Mouse (Mus musculus) midbrain, postnatal 0 days (tissue): ENCODE measurements at regions not wholly inside any gene's neighbourhood (a gene's known extent, or its start where the extent isn't known, plus 50 kb on each side); places are given as distances from the start of the nearest gene placed in this dataset.
"Not testable (repeated sequence)": the region's sequence is repeated elsewhere in the genome, so short reads cannot be mapped to it uniquely, and the experiment has no call there.

ENCODE experiments used
- ATAC-seq: fragments of 200-750 bp; cut with Nextera tagmentation; 2 replicates; pipeline ENCODE4 v1.8.0; 2017; ENCODE audit warnings: moderate number of reproducible peaks, mild to moderate bottlenecking, moderate TSS enrichment, moderate library complexity; ENCODE audit not compliant: low FRiP score
- DNase-seq: peaks from one replicate; pipeline ENCODE4 v3.0.0-alpha.2; 2015; ENCODE audit warnings: low spot score
- H3K27ac ChIP-seq: fragments of 300-500 bp; sonication (generic); 2 replicates; pipeline ENCODE4 v1.5.1; 2014; ENCODE audit warnings: low read depth, mild to moderate bottlenecking, low read length, mixed read lengths
- H3K27me3 ChIP-seq: fragments of 300-500 bp; sonication (generic); 2 replicates; pipeline ENCODE4 v1.6.1; 2014; ENCODE audit warnings: low read length, control low read depth, mixed read lengths; ENCODE audit not compliant: insufficient read depth
- H3K36me3 ChIP-seq: fragments of 300-500 bp; sonication (generic); 2 replicates; pipeline ENCODE4 v1.6.1; 2014; ENCODE audit warnings: low read length, control low read depth, mixed read lengths; ENCODE audit not compliant: insufficient read depth
- H3K4me1 ChIP-seq: fragments of 300-500 bp; sonication (generic); 2 replicates; pipeline ENCODE4 v1.6.1; 2014; ENCODE audit warnings: mild to moderate bottlenecking, control low read depth, antibody characterized with exemption, low read length, mixed read lengths; ENCODE audit not compliant: insufficient read depth
- H3K4me2 ChIP-seq: fragments of 300-500 bp; sonication (generic); 2 replicates; pipeline ENCODE4 v1.6.1; 2014; ENCODE audit warnings: low read depth, mild to moderate bottlenecking, low read length, mixed read lengths; ENCODE audit not compliant: poor library complexity, severe bottlenecking
- H3K4me3 ChIP-seq: fragments of 300-500 bp; sonication (generic); 2 replicates; pipeline ENCODE4 v1.5.1; 2014; ENCODE audit warnings: low read depth, mild to moderate bottlenecking, low read length, moderate library complexity
- H3K9ac ChIP-seq: fragments of 300-500 bp; sonication (generic); replicated peaks from 2 replicates; pipeline ENCODE4 v1.6.1; 2014; ENCODE audit warnings: mild to moderate bottlenecking, low read length, moderate library complexity, mixed read lengths; ENCODE audit not compliant: poor library complexity, severe bottlenecking
- H3K9me3 ChIP-seq: fragments of 300-500 bp; sonication (generic); 2 replicates; pipeline ENCODE4 v1.6.1; 2016; ENCODE audit warnings: low read length, control low read depth
- CTCF ChIP-seq: IDR thresholded peaks from 2 replicates; pipeline ENCODE4 v1.5.1; 2016; ENCODE audit warnings: antibody characterized with exemption, mild to moderate bottlenecking
- WGBS: fragments of 180-500 bp; shearing (Covaris S2); extraction: QIAGEN DNeasy Blood & Tissue Kit; methylation state at CpG from one replicate; pipeline ENCODE4 v1.1.7; 2014; 5-methylcytosine and 5-hydroxymethylcytosine counted together

GRCm38 (mm10) chr1:164744955-164745608 is 51.4 kb upstream of the Dpt start:
- Histone ChIP-seq H3K27ac (no peak overlapping the region), H3K4me2 (no peak overlapping the region), H3K36me3 (no peaks in the 10 kb centered on the region), H3K9me3 (no peaks in the 10 kb centered on the region), H3K9ac (no peak overlapping the region), H3K4me3 (no peak overlapping the region), H3K4me1 (no peaks in the 10 kb centered on the region), H3K27me3 (no peaks in the 10 kb centered on the region)
- ATAC-seq (no peak), DNase-seq (peak; percentile 50)
- TF ChIP-seq CTCF: peak; percentile 59

DNA sequence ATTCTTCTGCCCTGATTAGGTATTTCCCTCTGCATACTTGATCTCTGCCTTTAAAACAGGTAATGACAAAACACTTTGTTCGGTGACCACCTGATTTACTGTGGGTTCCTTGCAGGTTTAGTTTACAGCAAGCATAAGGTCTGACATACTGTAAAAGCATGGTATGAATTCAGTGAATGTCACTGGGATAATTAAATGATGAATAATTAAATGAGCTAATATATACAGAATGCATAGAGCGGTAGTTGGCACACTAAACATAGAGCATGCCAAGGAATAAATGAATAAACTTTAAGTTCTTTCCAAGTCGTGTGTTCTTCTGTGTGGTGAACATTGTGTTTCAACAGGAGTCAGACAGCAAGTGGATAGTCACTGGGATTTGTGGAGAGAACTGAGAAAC is 51.9 kb upstream of the Dpt start:
- Histone ChIP-seq H3K27ac (no peak overlapping the region), H3K9me3 (no peaks in the 10 kb centered on the region), H3K4me2 (no peak overlapping the region), H3K4me1 (no peaks in the 10 kb centered on the region), H3K36me3 (no peaks in the 10 kb centered on the region), H3K27me3 (no peaks in the 10 kb centered on the region), H3K4me3 (no peak overlapping the region), H3K9ac (no peak overlapping the region)
- ATAC-seq: no peak
- no peak for TF ChIP-seq CTCF
- 75% methylated on average over 3 of the region's 3 CpGs for WGBS
- DNase-seq: no peak

DNA sequence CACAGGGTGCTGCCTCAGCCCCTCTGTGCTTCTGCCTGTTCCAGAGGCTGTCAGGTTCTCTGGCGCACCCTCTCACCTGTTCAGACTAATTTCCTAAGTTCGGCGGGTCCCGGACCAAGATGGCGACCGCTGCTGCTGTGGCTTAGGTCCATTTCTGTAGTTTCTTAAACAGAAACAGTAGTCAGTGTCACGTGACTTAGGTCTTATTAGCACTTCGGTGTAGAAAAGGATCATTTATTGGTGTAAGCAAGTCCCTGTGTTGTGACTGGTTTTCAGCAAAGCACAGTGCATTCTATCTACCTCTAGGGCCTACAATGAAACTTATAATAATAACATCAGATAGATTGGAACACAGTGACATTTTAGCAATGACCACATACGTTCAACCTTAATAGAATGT is 53.5 kb upstream of the Dpt start:
- not testable (repeated sequence) for H3K4me2 ChIP-seq, H3K9me3 ChIP-seq, DNase-seq, ATAC-seq, H3K27me3 ChIP-seq, H3K9ac ChIP-seq, H3K4me1 ChIP-seq, H3K4me3 ChIP-seq, H3K36me3 ChIP-seq, H3K27ac ChIP-seq
- 96% methylated on average over 8 of the region's 9 CpGs for WGBS

GRCm38 (mm10) chr1:164735646-164736045 is 60.8 kb upstream of the Dpt start:
- no peaks in the 10 kb centered on the region for H3K36me3 ChIP-seq
- H3K9ac ChIP-seq: no peak overlapping the region
- DNase-seq: no peak
- WGBS: 69% methylated on average over 1 of the region's 1 CpGs
- H3K4me2 ChIP-seq: no peak overlapping the region
- no peak overlapping the region for H3K27ac ChIP-seq
- no peak for ATAC-seq
- H3K4me1 ChIP-seq: no peaks in the 10 kb centered on the region
- H3K4me3 ChIP-seq: no peak overlapping the region
- no peaks in the 10 kb centered on the region for H3K27me3 ChIP-seq
- no peaks in the 10 kb centered on the region for H3K9me3 ChIP-seq
- TF ChIP-seq CTCF: no peak

DNA sequence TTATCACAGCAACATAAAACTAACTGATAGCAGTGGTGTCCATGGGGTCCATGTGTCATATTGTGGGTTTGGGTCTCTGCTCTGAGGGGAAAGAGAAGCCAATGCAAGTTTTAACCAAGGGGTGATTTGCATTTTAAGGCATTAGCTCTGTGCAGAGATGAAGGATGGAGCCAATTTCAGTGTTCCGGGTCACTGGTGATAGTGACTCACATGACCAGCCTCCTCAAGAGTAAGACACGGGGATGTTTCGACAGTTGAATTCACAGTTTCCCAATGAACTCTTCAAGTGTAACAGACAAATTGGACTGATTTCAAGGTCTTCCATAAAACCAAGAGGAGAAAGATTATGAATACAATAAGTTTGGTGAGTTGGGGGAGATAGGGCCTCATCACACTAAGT is 62.7 kb upstream of the Dpt start:
- no peak overlapping the region for H3K4me3 ChIP-seq
- no peaks in the 10 kb centered on the region for H3K4me1 ChIP-seq
- ATAC-seq: no peak
- DNase-seq: no peak
- no peak overlapping the region for H3K9ac ChIP-seq
- no peak overlapping the region for H3K27ac ChIP-seq
- H3K27me3 ChIP-seq: no peaks in the 10 kb centered on the region
- WGBS: 83% methylated on average over 3 of the region's 3 CpGs
- no peaks in the 10 kb centered on the region for H3K9me3 ChIP-seq
- no peak for TF ChIP-seq CTCF
- no peak overlapping the region for H3K4me2 ChIP-seq
- no peaks in the 10 kb centered on the region for H3K36me3 ChIP-seq

- 3% methylated on average over 1 of the region's 1 CpGs for WGBS
- H3K4me2 ChIP-seq: no peak overlapping the region
- H3K36me3 ChIP-seq: no peaks in the 10 kb centered on the region
- H3K4me1 ChIP-seq: peaks cover 4% of the 10 kb centered on the region; the same call in 1 of the 2 replicates
- ATAC-seq: peak; percentile 66; the same call in 1 of the 2 replicates
- no peak overlapping the region for H3K4me3 ChIP-seq
- H3K9ac ChIP-seq: no peak overlapping the region
- H3K27ac ChIP-seq: no peak overlapping the region
- TF ChIP-seq CTCF: no peak
- no peaks in the 10 kb centered on the region for H3K27me3 ChIP-seq
- no peaks in the 10 kb centered on the region for H3K9me3 ChIP-seq
- DNase-seq: peak; percentile 14
Measured at GRCm38 (mm10) chr1:164722054-164722453, 74.4 kb upstream of the Dpt start.
